Mouse (Mus musculus) MEL (cell line): Measurements from ENCODE around the gene Mrfap1. TPM values are rescaled to one million over a fixed set of nuclear protein-coding genes. Genes with fewer than 3 reads are reported as not detected.
A peak's percentile ranks its signal among the peaks of the same experiment; 100 is the strongest.

ENCODE experiments used
- DNase-seq: peaks from one replicate; pipeline ENCODE4 v3.0.0; 2011; ENCODE audit warnings: low read depth, low spot score
- H3K27ac ChIP-seq: 2 replicates; pipeline ENCODE4 v1.5.1; 2012; ENCODE audit warnings: low read depth, mild to moderate bottlenecking, control low read depth, low read length, moderate library complexity; ENCODE audit not compliant: control insufficient read depth
- H3K27me3 ChIP-seq, 2 experiments: fragments of 150-350 bp in 1 of 2; sonication (generic) in 1 of 2; 2 replicates each; pipeline ENCODE4 v1.6.1; 2012; ENCODE audit warnings: low read length in 2 of 2, mild to moderate bottlenecking in 2 of 2, improper control_type of control experiment in 1 of 2, moderate library complexity in 1 of 2; ENCODE audit not compliant: insufficient read depth in 2 of 2, control insufficient read depth in 1 of 2
- H3K36me3 ChIP-seq, 2 experiments: 2 replicates each; pipeline ENCODE4 v1.6.1; 2012 to 2014; ENCODE audit warnings: low read length in 2 of 2, improper control_type of control experiment in 1 of 2, inconsistent platforms in 1 of 2, mild to moderate bottlenecking in 1 of 2; ENCODE audit not compliant: insufficient read depth in 2 of 2, control insufficient read depth in 1 of 2
- H3K4me1 ChIP-seq, 2 experiments: fragments of 150-350 bp in 1 of 2; sonication (generic) in 1 of 2; 2 replicates each; pipeline ENCODE4 v1.6.1; 2012; ENCODE audit warnings: low read length in 2 of 2, improper control_type of control experiment in 1 of 2, mild to moderate bottlenecking in 1 of 2; ENCODE audit not compliant: insufficient read depth in 2 of 2, control insufficient read depth in 1 of 2
- H3K4me3 ChIP-seq, 2 experiments: fragments of 150-350 bp in 1 of 2; sonication (generic) in 1 of 2; 2 replicates each; pipeline ENCODE4 v1.5.1; 2012; ENCODE audit warnings: low read depth in 2 of 2, low read length in 2 of 2, mild to moderate bottlenecking in 2 of 2, moderate library complexity in 2 of 2, control low read depth in 1 of 2, improper control_type of control experiment in 1 of 2; ENCODE audit not compliant: control insufficient read depth in 1 of 2, insufficient read depth in 1 of 2
- H3K79me2 ChIP-seq: 2 replicates; pipeline ENCODE4 v1.6.1; 2012; ENCODE audit warnings: mild to moderate bottlenecking, low read length, moderate library complexity; ENCODE audit not compliant: control insufficient read depth, poor library complexity, insufficient read depth
- H3K9ac ChIP-seq: 2 replicates; pipeline ENCODE4 v1.6.1; 2012; ENCODE audit warnings: low read depth, mild to moderate bottlenecking, control low read depth, low read length, moderate library complexity; ENCODE audit not compliant: control insufficient read depth, poor library complexity, severe bottlenecking
- H3K9me3 ChIP-seq: fragments of 150-350 bp; sonication (generic); replicated peaks from 2 replicates; pipeline ENCODE4 v1.6.1; 2012; ENCODE audit warnings: mild to moderate bottlenecking, low read length, improper control_type of control experiment, moderate library complexity; ENCODE audit not compliant: insufficient read depth
- BHLHE40 ChIP-seq: IDR thresholded peaks from 2 replicates; pipeline ENCODE4 v1.6.1; 2012; ENCODE audit warnings: low read depth, mild to moderate bottlenecking, inconsistent platforms, low read length, improper control_type of control experiment, borderline replicate concordance
- CHD1 ChIP-seq: IDR thresholded peaks from 2 replicates; pipeline ENCODE4 v1.6.1; 2012; ENCODE audit warnings: low read depth, mild to moderate bottlenecking, inconsistent platforms, low read length, improper control_type of control experiment
- CHD2 ChIP-seq: IDR thresholded peaks from 2 replicates; pipeline ENCODE4 v1.6.1; 2011; ENCODE audit warnings: low read length, improper control_type of control experiment
- CTCF ChIP-seq, 3 experiments: IDR thresholded peaks in 2 of 3; conservative IDR thresholded peaks in 1 of 3; 2 replicates each; pipeline ENCODE4 v1.5.1; 2011 to 2012; ENCODE audit warnings: low read length in 3 of 3, low read depth in 2 of 3, mild to moderate bottlenecking in 2 of 3, improper control_type of control experiment in 1 of 3, inconsistent platforms in 1 of 3, mixed read lengths in 1 of 3, moderate library complexity in 1 of 3; ENCODE audit not compliant: control insufficient read depth in 1 of 3, insufficient read depth in 1 of 3, poor library complexity in 1 of 3, severe bottlenecking in 1 of 3
- ELF1 ChIP-seq: IDR thresholded peaks from 2 replicates; pipeline ENCODE4 v1.6.1; 2014; ENCODE audit warnings: low read depth, mild to moderate bottlenecking, inconsistent platforms, low read length, improper control_type of control experiment, moderate library complexity
- ETS1 ChIP-seq: IDR thresholded peaks from 2 replicates; pipeline ENCODE4 v1.6.1; 2012; ENCODE audit warnings: low read depth, mild to moderate bottlenecking, inconsistent platforms, low read length, improper control_type of control experiment, moderate library complexity
- GATA1 ChIP-seq: IDR thresholded peaks from 2 replicates; pipeline ENCODE4 v1.6.1; 2011; ENCODE audit warnings: low read depth, low read length, improper control_type of control experiment
- HCFC1 ChIP-seq: IDR thresholded peaks from 2 replicates; pipeline ENCODE4 v1.6.1; 2012; ENCODE audit warnings: low read depth, mild to moderate bottlenecking, inconsistent platforms, low read length, improper control_type of control experiment, moderate library complexity
- KAT2A ChIP-seq: conservative IDR thresholded peaks from 2 replicates; pipeline ENCODE4 v1.6.1; 2012; ENCODE audit warnings: low read depth, low read length, improper control_type of control experiment, inconsistent platforms
- MAX ChIP-seq: IDR thresholded peaks from 2 replicates; pipeline ENCODE4 v1.6.1; 2011; ENCODE audit warnings: low read length, improper control_type of control experiment
- MAZ ChIP-seq: IDR thresholded peaks from 2 replicates; pipeline ENCODE4 v1.6.1; 2012; ENCODE audit warnings: low read depth, mild to moderate bottlenecking, inconsistent platforms, low read length, improper control_type of control experiment
- MXI1 ChIP-seq: IDR thresholded peaks from 2 replicates; pipeline ENCODE4 v1.6.1; 2011; ENCODE audit warnings: mild to moderate bottlenecking, low read depth, low read length, improper control_type of control experiment
- MYB ChIP-seq: IDR thresholded peaks from 2 replicates; pipeline ENCODE4 v1.6.1; 2011; ENCODE audit warnings: mild to moderate bottlenecking, low read depth, low read length, improper control_type of control experiment
- POLR2A ChIP-seq, 2 experiments: IDR thresholded peaks; 2 replicates each; pipeline ENCODE4 v1.6.1; 2011 to 2012; ENCODE audit warnings: low read length in 2 of 2, mild to moderate bottlenecking in 2 of 2, control low read depth in 1 of 2, improper control_type of control experiment in 1 of 2, low read depth in 1 of 2, moderate library complexity in 1 of 2; ENCODE audit not compliant: control insufficient read depth in 1 of 2, insufficient read depth in 1 of 2, poor library complexity in 1 of 2
- POLR2AphosphoS2 ChIP-seq: IDR thresholded peaks from 2 replicates; pipeline ENCODE4 v1.6.1; 2011; ENCODE audit warnings: low read length, improper control_type of control experiment
- TCF12 ChIP-seq: IDR thresholded peaks from 2 replicates; pipeline ENCODE4 v1.6.1; 2014; ENCODE audit warnings: low read depth, mild to moderate bottlenecking, inconsistent platforms, low read length, improper control_type of control experiment, moderate library complexity
- UBTF ChIP-seq: IDR thresholded peaks from 2 replicates; pipeline ENCODE4 v1.6.1; 2012; ENCODE audit warnings: low read depth, mild to moderate bottlenecking, inconsistent platforms, low read length, improper control_type of control experiment, moderate library complexity, borderline replicate concordance; ENCODE audit not compliant: insufficient read depth
- USF1 ChIP-seq: IDR thresholded peaks from 2 replicates; pipeline ENCODE4 v1.6.1; 2014; ENCODE audit warnings: low read depth, mild to moderate bottlenecking, inconsistent platforms, low read length, improper control_type of control experiment, moderate library complexity
- ZC3H11A ChIP-seq: IDR thresholded peaks from 2 replicates; pipeline ENCODE4 v1.6.1; 2012; ENCODE audit warnings: low read depth, mild to moderate bottlenecking, inconsistent platforms, low read length, improper control_type of control experiment
- ZMIZ1 ChIP-seq: IDR thresholded peaks from 2 replicates; pipeline ENCODE4 v1.6.1; 2012; ENCODE audit warnings: low read depth, mild to moderate bottlenecking, inconsistent platforms, low read length, improper control_type of control experiment, moderate library complexity
- polyA plus RNA-seq, 2 experiments: library from polyadenylated mRNA; stranded (reverse) in 1 of 2; unstranded in 1 of 2; fragments of >175 nt in 1 of 2; fragments of >200 nt in 1 of 2; gene quantifications; 2 replicates each; pipeline versions ENCODE4 v1.2.1 to v1.2.4; 2012; ENCODE audit warnings: low replicate concordance in 2 of 2, low read depth in 1 of 2; ENCODE audit not compliant: insufficient read length in 2 of 2, insufficient read depth in 1 of 2, missing spikeins in 1 of 2
- total RNA-seq: library from RNA; depleted of rRNA; stranded (reverse); fragments of 300-350 nt; gene quantifications from 2 replicates; pipeline ENCODE4 v1.2.3, GENCODE M21; 2012; rRNA removed

Mrfap1 gene
- total and polyA plus RNA-seq, 3 experiments, result 211 to 267 TPM; not detected in 1

GRCm38 (mm10) chr5:36747794-36748535 lies 48.6 kb downstream of the Mrfap1 start:
- no peaks in the 10 kb centered on the region for H3K9me3 ChIP-seq
- peaks cover 19% of the 10 kb centered on the region for H3K79me2 ChIP-seq
- no peaks in the 10 kb centered on the region for H3K27me3 ChIP-seq
- no peak overlapping the region for H3K27ac ChIP-seq
- H3K9ac ChIP-seq, result peak overlapping the region; percentile 70
- TF ChIP-seq MXI1 (no peak; the same call in 1 of the 2 replicates), UBTF (0 out of 2 replicates have a peak, but pooled peaks have one; percentile 85), ZC3H11A (no peak), CHD2 (no peak), KAT2A (no peak), ELF1 (no peak)
- peaks cover 0 to 30% of the 10 kb centered on the region in 2 experiments; a peak in 2 of 4 replicates for H3K36me3 ChIP-seq
- DNase-seq, result peak; percentile 65
- H3K4me3 ChIP-seq, result peak overlapping the region; percentile 71 to 75
- H3K4me1 ChIP-seq, result peaks cover 0 to 31% of the 10 kb centered on the region in 2 experiments; a peak in 3 of 4 replicates

GRCm38 (mm10) chr5:36747071-36747470 lies 49.5 kb downstream of the Mrfap1 start:
- H3K4me1 ChIP-seq, result peaks cover under 1 to 34% of the 10 kb centered on the region in 2 experiments; a peak in 3 of 4 replicates
- peak overlapping the region; percentile 42 to 71 for H3K4me3 ChIP-seq
- no peaks in the 10 kb centered on the region for H3K27me3 ChIP-seq
- peak overlapping the region; percentile 70 for H3K9ac ChIP-seq
- peak; percentile 70 for DNase-seq
- peaks cover 0 to 31% of the 10 kb centered on the region in 2 experiments; a peak in 2 of 4 replicates for H3K36me3 ChIP-seq
- H3K27ac ChIP-seq, result no peak overlapping the region
- no peaks in the 10 kb centered on the region for H3K9me3 ChIP-seq
- H3K79me2 ChIP-seq, result peaks cover 19% of the 10 kb centered on the region
- TF ChIP-seq GATA1 (no peak), ETS1 (no peak), ZMIZ1 (no peak), USF1 (no peak), CTCF (IDR thresholded peaks at IDR 0.05 in 2 of 3, conservative IDR thresholded peaks at IDR 0.05 in 1 of 3; ENCODE audit: control insufficient read depth in 1 of 3, insufficient read depth in 1 of 3, low read depth in 2 of 3, low read length in 3 of 3, poor library complexity in 1 of 3, severe bottlenecking in 1 of 3) (no peak), CHD1 (no peak), MAX (no peak), TCF12 (no peak), BHLHE40 (no peak), POLR2A (IDR thresholded peaks at IDR 0.05; ENCODE audit: control insufficient read depth in 1 of 2, insufficient read depth in 1 of 2, low read depth in 1 of 2, low read length in 2 of 2, poor library complexity in 1 of 2) (no peak), HCFC1 (no peak), MYB (no peak), MAZ (no peak), POLR2AphosphoS2 (no peak)
- TF ChIP-seq, all 39 proteins: peak for 0

Other genes with a start within 250 kb of the Mrfap1 start
- gene Tbc1d14, start 203.5 kb downstream of the Mrfap1 start, total RNA-seq, result 7.3 and 9.6 TPM in 2 replicates
- gene Tbc1d14, start 203.5 kb downstream of the Mrfap1 start, polyA plus RNA-seq, result 10 to 100 TPM in 1 of 2 experiments, not detected in 1; 35.6 TPM
- gene D5Ertd579e, start 100.7 kb downstream of the Mrfap1 start, total RNA-seq, result 15.9 and 18.9 TPM in 2 replicates
- 10 to 100 TPM in 1 of 2 experiments, not detected in 1; 31.1 TPM for gene D5Ertd579e, start 100.7 kb downstream of the Mrfap1 start, polyA plus RNA-seq
- gene Bloc1s4, start 48.1 kb downstream of the Mrfap1 start, total RNA-seq, result 27.9 and 32.9 TPM in 2 replicates
- gene Bloc1s4, start 48.1 kb downstream of the Mrfap1 start, polyA plus RNA-seq, result 10 to 100 TPM in 1 of 2 experiments, not detected in 1; 29.8 TPM
- 9.3 and 11.4 TPM in 2 replicates for gene Man2b2, start 33.9 kb upstream of the Mrfap1 start, total RNA-seq
- 10 to 100 TPM in 1 of 2 experiments, not detected in 1; 37.1 TPM for gene Man2b2, start 33.9 kb upstream of the Mrfap1 start, polyA plus RNA-seq
- not detected in 2 replicates for gene Ppp2r2c, start 71.7 kb upstream of the Mrfap1 start, total RNA-seq
- not detected for gene Ppp2r2c, start 71.7 kb upstream of the Mrfap1 start, polyA plus RNA-seq
- gene Wfs1, start 192.4 kb upstream of the Mrfap1 start, total RNA-seq, result not detected in 2 replicates
- not detected for gene Wfs1, start 192.4 kb upstream of the Mrfap1 start, polyA plus RNA-seq